20 mouse cellular contexts compared by ENCODE assay signal in the genomic region with DNA sequence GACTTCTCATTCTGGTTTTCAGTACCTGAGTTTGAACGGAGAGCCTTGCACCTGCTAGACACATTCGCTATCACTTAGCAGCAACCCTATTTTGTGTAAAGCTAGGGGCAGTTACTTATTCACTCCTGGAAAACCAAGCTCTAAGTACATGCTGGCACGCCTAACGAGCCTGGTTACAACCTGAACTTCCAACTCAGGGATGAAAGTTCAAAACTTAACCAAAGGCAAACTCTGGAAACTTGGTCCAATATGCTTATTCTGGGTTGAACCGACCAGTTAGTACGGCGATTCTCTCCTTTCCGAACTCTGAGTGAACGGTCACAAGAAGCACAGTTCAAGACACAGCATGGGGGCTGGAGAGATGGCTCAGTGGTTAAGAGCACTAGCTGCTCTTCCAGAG. TPM values are rescaled to one million over a fixed set of nuclear protein-coding genes. Genes with fewer than 3 reads are reported as not detected.
DNase-seq lines count a peak whose midpoint lies in the region; ATAC-seq and TF ChIP-seq lines count a peak whose summit lies in the region.
"Had no signal": no experiment of that assay in that cellular context is flagged by ENCODE, and none has a peak within 500 bp of the region (broad histone marks: within the 10 kb centered on the region; RNA-seq: fewer than 3 reads in every experiment).

No protein-coding gene starts in this region.

- H3K27me3 ChIP-seq in kidney, embryonic 16.5 days (ENCODE audit: insufficient read depth, low read length) = no peaks in the 10 kb centered on the region
- H3K27me3 ChIP-seq in liver, postnatal 0 days (ENCODE audit: insufficient read depth, low read length) = no peaks in the 10 kb centered on the region
- H3K27me3 ChIP-seq: hindbrain, embryonic 15.5 days; midbrain, embryonic 12.5 days; neural tube, embryonic 15.5 days had no signal

- H3K9ac ChIP-seq in kidney, embryonic 16.5 days (replicated peaks; ENCODE audit: low read length) = no peak overlapping the region
- no peak overlapping the region for H3K9ac ChIP-seq in liver, postnatal 0 days (replicated peaks)
- H3K9ac ChIP-seq: hindbrain, embryonic 15.5 days; lung, embryonic 14.5 days; midbrain, embryonic 12.5 days; neural tube, embryonic 15.5 days had no signal

- no peak; the same call in 1 of the 2 replicates for TF ChIP-seq EP300 in liver, postnatal 0 days (IDR thresholded peaks at IDR 0.05; ENCODE audit: low read depth)

- no peak for TF ChIP-seq CTCF in liver, postnatal 0 days (IDR thresholded peaks at IDR 0.05; ENCODE audit: low read depth)

- DNase-seq in kidney, adult 8-10 months = peak; percentile 68 to 80
- peak; percentile 22 for DNase-seq in ES-CJ7 (ENCODE audit: low read depth, low spot score)
- peak; percentile 21 for DNase-seq in R1 (ENCODE audit: low read depth, low spot score)
- DNase-seq in liver, postnatal 0 days = no peak
- DNase-seq in right cerebral cortex, postnatal 10 days (ENCODE audit: low spot score in 2 of 2) = no peak
- no peak for DNase-seq in frontal cortex, postnatal 36 days (ENCODE audit: low spot score in 2 of 2)
- DNase-seq: adrenal gland, postnatal 10 days; cerebellum, adult 8-10 months; cerebellum, postnatal 36 days; embryo, embryonic 11 days; layer of hippocampus, adult 9-11 months; lung, embryonic 14.5 days; right cerebral cortex, adult 18-20 months had no signal

- no peak overlapping the region for H3K4me3 ChIP-seq in kidney, embryonic 16.5 days (ENCODE audit: low read length)
- no peak overlapping the region for H3K4me3 ChIP-seq in liver, postnatal 0 days (ENCODE audit: low read depth, low read length)
- H3K4me3 ChIP-seq: heart, embryonic 10.5 days; hindbrain, embryonic 15.5 days; left cerebral cortex, adult 2 months; midbrain, embryonic 12.5 days; neural tube, embryonic 15.5 days had no signal

- H3K4me2 ChIP-seq in kidney, embryonic 16.5 days (replicated peaks; ENCODE audit: low read depth, low read length) = no peak overlapping the region
- H3K4me2 ChIP-seq in liver, postnatal 0 days (ENCODE audit: low read depth, low read length) = 0 out of 2 replicates have a peak overlapping the region, but pooled peaks have one; percentile 36
- H3K4me2 ChIP-seq: hindbrain, embryonic 15.5 days; lung, embryonic 14.5 days; midbrain, embryonic 12.5 days; neural tube, embryonic 15.5 days had no signal

- ATAC-seq in kidney, embryonic 16.5 days (ENCODE audit: low FRiP score, low TSS enrichment) = no peak
- peak; percentile 71 for ATAC-seq in liver, postnatal 0 days
- ATAC-seq: forebrain, embryonic 14.5 days had no signal

- H3K4me1 ChIP-seq in kidney, embryonic 16.5 days (ENCODE audit: insufficient read depth, low read length) = peaks cover 7% of the 10 kb centered on the region; the same call in 1 of the 2 replicates
- H3K4me1 ChIP-seq in liver, postnatal 0 days (ENCODE audit: insufficient read depth) = peaks cover 10% of the 10 kb centered on the region
- H3K4me1 ChIP-seq: midbrain, embryonic 12.5 days had no signal

- WGBS in kidney, embryonic 16.5 days = 87% methylated on average over 9 of the region's 9 CpGs
- 79% methylated on average over 9 of the region's 9 CpGs for WGBS in liver, postnatal 0 days (ENCODE audit: insufficient replicate concordance)

- H3K9me3 ChIP-seq in kidney, embryonic 16.5 days (ENCODE audit: low read length) = no peaks in the 10 kb centered on the region
- H3K9me3 ChIP-seq in liver, postnatal 0 days (ENCODE audit: low read length) = no peaks in the 10 kb centered on the region
- H3K9me3 ChIP-seq: heart, embryonic 10.5 days; hindbrain, embryonic 15.5 days; midbrain, embryonic 12.5 days; neural tube, embryonic 15.5 days had no signal

- peaks cover 16% of the 10 kb centered on the region for H3K36me3 ChIP-seq in kidney, embryonic 16.5 days (ENCODE audit: insufficient read depth, low read length)
- peaks cover 20% of the 10 kb centered on the region for H3K36me3 ChIP-seq in liver, postnatal 0 days (replicated peaks; ENCODE audit: insufficient read depth, low read length)

- H3K27ac ChIP-seq in kidney, embryonic 16.5 days (ENCODE audit: low read length) = no peak overlapping the region
- H3K27ac ChIP-seq in liver, postnatal 0 days (ENCODE audit: low read depth) = peak overlapping the region; percentile 83
- H3K27ac ChIP-seq: heart, embryonic 10.5 days; hindbrain, embryonic 15.5 days; left cerebral cortex, adult 2 months; midbrain, embryonic 12.5 days; neural tube, embryonic 15.5 days had no signal

RNA-seq across cellular contexts. Expression of a gene that starts 7.2 kb away (rescaled TPM):
- 112 and 115 TPM in 2 replicates for polyA plus RNA-seq in kidney, embryonic 16.5 days (2015; fragmentation: Nextera tagmentation; extraction: Ambion mirVana)
- 41.3 and 41.4 TPM in 2 replicates for polyA plus RNA-seq in liver, postnatal 0 days (2015; fragmentation: Nextera tagmentation; extraction: Ambion mirVana)

RNA-seq across cellular contexts. Expression of a gene that starts 35.3 kb away (rescaled TPM):
- polyA plus RNA-seq in kidney, embryonic 16.5 days (2015; fragmentation: Nextera tagmentation; extraction: Ambion mirVana) = 29.7 and 29.9 TPM in 2 replicates
- polyA plus RNA-seq in liver, postnatal 0 days (2015; fragmentation: Nextera tagmentation; extraction: Ambion mirVana) = 7.8 and 8.8 TPM in 2 replicates

Comparison
In these comparisons a context has a peak if more than half of its experiments do, and no peak if none do; other contexts are left out.
1. DNase-seq: peak in kidney, adult 8-10 months (2 of 2), ES-CJ7 (single experiment) and R1 (single experiment); none in liver, postnatal 0 days (single experiment), right cerebral cortex, postnatal 10 days (0 of 2) and frontal cortex, postnatal 36 days (0 of 2).